Mouse (Mus musculus) cerebellum, adult 18-20 months (tissue): Measurements from ENCODE around the gene Csdc2.

Experiments used
- DNase-seq, 2 experiments: peaks; one replicate each; pipeline ENCODE4 v3.0.0; 2021

Gene Csdc2

DNA sequence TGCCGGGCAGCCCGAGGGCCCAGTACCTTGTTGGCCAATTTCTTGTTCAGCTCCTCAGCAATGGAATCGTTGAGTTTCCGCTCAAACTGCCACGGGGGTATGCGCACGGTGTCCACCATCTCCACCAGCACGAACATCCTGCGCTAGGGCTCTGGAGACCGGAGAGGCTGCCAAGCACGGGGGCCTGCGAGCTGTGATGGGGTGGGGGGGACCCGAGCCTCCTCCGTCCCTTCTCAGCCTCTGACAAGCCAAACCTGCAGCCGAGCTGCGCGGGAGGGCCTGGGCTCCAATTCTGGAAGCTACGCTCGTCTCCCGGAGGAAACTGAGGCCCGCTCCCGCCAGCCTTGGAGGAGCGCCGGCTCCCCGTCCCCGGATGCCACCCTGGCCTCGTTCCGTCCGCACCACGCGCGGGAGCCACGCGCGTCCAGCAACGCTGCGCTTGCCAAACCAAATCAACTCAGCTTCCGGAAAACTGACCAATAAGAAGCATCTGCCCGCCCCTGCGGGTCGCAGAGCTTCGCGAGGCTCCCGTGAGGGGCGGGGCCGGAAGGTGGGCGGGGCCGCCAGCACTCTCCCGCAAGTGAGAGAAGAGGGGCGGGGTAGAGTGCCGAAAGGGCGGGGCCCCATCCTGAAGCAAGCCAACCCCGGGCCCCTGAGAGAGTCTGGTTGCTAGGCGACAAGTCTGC, 10.7 kb upstream of the Csdc2 start, which contains the start of gene Polr3h:
Gene Polr3h, minus strand, starts transcription at position 481 of the 686 bp plus-strand sequence.
- DNase-seq: peak; percentile 92 to 97

DNA sequence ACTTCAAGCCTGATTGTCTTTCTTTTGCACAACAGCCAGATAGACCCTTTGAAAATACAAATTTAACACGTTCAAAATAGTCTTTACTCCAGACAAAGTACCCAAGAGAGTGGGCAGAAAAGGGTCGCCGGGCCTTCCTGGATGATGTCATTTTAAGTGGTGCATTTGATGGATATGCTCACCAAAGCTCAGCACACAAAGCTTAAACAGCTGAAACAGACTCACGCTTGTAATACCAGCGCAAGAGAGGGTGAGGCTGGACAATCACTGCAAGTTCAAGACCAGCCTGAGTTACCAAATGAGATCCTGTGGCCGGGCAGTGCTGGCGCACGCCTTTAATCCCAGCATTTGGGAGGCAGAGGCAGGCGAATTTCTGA, 10.1 kb upstream of the Csdc2 start:
- DNase-seq: no peak

DNA sequence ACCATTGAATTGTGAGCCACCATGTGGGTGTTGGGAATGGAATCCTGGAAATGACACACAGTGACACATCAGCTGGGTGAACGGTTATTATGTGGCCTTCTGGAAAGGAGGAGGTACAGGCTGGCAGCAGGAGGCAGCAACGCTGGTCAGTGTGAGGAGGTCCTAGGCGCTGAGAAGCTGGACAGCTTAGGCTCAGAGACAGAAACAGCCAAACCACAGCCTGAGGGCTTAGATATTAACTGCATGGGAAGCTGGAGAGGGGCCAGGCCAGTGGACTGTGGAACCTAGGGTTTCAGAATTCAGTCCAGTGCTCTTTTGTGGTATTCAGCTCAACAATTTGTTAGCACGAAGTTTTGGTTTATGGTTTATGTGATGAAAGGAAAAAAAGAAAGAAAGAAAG, 8.8 kb upstream of the Csdc2 start:
- no peak for DNase-seq

DNA sequence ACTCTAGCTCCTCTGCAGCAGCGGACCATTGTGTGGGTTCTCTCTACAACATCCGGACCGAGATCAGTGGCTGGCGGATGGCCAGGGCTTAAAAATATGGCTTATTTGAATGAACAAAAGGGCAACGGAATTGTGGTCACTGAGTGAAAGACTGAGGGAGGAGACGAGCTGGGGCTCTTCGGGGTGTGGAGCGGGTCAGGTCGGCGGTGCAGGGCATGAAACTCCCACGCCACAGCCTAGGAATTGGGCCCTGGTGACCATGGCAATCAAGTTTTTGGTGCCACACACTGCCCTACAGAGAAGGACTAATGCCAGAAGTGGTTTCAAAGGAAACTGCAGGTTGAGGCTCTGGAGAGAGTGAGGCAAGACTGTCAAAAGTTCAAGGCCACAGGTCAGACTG, 8.3 kb upstream of the Csdc2 start:
- no peak for DNase-seq

- DNase-seq: no peak
Measured at GRCm38 (mm10) chr15:81932951-81933470, 3.5 kb upstream of the Csdc2 start.

DNA sequence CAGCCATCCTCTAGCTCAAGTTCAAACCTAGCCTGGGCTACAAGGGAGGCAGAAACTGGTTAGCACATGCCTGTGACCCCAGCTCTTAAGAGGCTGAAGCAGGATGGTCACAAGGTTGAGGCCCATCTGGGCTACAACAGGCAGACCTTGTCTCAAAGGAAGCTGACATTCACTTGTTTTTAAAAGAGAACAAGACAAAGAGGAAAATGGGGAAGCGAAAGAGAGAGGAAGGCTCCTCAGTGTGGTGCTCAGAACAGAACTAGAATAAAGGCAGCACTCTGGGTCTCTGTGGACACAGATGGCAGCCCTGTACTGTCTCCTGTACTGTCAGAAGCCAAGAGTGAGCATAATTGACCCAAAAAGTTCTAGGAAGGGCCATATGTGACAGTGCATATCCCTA, 2.6 kb upstream of the Csdc2 start:
- no peak for DNase-seq

GRCm38 (mm10) chr15:81935869-81936637, 506 bp upstream of the Csdc2 start:
- no peak for DNase-seq

GRCm38 (mm10) chr15:81937098-81937972, 776 bp downstream of the Csdc2 start:
- DNase-seq: peak; percentile 62 to 66

GRCm38 (mm10) chr15:81938246-81938645, 1.7 kb downstream of the Csdc2 start:
- peak; percentile 79 to 81 for DNase-seq

DNA sequence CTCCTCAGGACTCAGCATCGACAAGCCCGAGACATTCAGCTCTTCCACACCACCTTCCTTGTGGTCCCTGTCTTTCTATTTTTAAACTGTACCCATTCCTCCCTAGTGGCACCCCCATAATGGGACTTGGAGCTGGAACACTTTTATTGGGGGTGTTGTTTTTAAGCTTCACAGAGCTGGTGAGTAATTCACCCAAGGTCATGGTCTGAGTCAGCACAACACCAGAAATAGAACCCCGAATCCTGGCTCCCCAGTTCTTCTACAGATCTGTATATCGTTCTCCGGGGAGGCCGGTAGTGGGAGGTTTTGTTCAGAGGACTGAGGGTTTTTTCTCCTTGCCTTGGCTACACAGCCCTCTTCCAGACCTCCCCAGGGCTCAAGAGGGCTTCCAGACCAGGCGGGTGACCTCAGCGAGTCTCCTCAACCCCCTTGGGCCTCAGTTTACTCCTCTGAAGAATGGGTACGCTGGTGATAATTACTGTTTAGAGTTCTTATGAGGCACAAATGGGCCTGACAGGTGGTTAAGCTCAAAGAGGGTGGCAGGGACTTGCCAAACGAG, 2.7 kb downstream of the Csdc2 start:
- DNase-seq: peak in 1 of 2 experiments; percentile 14

DNA sequence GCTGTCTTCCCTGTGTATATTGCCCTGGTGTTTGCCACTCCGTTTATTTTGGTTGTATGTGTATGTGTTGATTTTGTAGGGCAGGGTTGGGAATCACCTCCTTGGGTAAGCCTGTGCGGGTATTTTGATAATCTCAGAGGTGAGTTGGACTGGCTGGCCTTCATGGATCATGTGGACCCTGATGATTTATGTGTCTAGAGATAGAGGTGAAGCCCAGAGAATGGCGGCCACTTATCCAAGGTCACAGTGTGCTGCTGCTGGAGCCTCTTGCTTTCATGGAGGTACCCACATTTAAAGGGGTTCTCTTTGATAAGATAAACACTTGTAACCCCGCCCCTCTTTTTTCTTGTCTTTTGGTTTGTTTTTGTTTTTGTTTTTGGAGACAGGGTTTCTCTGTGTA, 3.2 kb downstream of the Csdc2 start:
- DNase-seq: peak in 1 of 2 experiments; percentile 13

DNA sequence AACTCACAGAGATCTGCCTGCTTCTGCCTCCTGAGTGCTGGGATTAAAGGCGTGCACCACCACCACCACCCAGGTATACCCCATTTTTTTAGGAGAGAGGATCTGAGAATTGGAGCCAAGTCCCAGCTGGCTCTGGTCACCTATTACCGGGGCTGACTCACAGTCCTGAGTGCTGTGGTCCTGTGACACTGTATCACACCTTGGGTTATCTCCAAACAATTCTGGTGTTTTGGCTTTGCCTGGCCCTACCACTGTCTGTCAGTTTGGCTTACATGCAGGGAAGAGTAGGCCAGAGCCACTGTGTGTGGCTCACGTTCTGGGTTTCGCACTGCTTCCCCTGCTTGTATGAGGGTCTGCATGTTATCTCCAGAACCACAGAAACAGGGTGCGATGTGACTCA, 3.7 kb downstream of the Csdc2 start:
- DNase-seq: peak; percentile 35 to 41

DNA sequence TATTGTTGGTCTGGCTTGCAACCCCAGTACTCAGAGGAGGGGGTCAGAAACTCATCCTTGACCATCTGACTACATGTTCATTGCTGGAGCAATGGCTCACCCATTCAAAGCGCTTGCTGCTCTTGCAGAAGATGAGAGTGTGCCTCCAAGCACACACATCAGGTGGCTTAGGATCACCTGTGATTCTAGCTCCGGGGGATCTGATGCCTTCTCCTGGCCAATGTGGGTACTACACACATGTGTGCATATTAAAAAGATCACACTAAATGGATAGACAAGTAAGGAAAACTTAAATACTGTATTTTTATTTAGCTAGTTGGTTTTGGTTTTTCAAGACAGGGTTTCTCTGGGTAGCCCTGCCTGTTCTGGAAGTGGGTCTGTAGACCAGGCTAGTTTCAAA, 4.5 kb downstream of the Csdc2 start:
- no peak for DNase-seq

GRCm38 (mm10) chr15:81943176-81943749, 6.7 kb downstream of the Csdc2 start:
- DNase-seq: no peak

DNA sequence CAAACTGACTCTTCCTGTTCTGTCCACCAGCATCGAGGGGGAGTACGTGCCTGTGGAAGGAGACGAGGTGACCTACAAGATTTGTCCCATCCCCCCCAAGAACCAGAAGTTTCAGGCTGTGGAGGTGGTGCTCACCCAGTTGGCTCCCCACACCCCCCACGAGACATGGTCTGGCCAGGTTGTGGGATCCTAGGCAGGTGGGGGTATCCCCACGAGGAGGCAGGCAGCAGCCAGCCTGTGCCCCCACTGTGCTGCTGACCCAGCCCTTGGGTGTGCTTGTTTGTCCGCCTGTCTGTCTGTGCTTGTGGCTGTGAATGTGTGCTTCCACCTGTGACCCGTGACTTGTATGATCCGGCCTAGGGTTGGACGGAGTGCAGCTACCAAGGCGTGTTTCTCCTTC, 12.5 kb downstream of the Csdc2 start:
- DNase-seq: no peak

GRCm38 (mm10) chr15:81949476-81950131, 13.0 kb downstream of the Csdc2 start:
- no peak for DNase-seq

DNA sequence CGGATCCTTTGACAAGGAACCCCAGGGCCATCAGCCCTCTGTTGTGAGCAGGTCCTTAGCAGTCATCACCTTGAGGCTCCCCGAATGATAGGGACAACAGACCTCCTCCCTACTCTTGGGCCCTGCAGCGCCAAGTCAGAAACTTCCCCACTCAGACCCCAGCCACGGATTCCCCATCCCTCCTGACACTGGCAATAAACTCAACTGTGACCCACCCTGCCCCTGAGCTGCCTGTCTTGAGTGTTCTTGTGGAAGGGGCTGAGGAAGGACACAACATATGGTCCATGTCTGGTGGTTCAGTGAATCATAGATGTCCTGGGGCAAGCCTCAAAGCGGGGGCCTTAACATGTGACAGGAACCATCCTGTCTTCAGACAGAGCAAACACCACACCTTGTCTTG, 14.2 kb downstream of the Csdc2 start:
- DNase-seq: no peak

- DNase-seq: no peak
Measured at GRCm38 (mm10) chr15:81951159-81951558, 14.6 kb downstream of the Csdc2 start.

GRCm38 (mm10) chr15:81952310-81952709, 15.8 kb downstream of the Csdc2 start:
- DNase-seq: no peak

DNA sequence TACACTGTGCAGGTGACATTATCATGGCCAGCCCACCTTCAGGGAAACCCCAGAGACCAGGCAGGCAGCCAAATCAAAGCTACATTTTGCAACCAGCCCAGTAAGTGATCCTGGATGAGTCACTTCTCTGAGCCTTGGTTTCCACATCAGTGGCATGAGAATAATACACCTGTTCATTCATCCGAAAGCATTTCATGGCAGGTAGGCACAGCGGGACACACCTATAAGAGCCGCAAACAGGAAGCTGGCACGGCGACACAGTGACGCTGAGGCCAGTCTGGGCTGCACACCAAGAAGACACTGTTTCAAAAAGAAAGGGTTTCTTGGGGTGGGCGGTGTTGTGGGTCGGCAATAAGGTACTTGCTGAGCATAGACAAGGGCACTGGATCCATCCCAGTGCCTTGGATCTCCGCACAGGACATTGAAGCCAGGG, 17.6 kb downstream of the Csdc2 start:
- DNase-seq: peak; percentile 69 to 71

DNA sequence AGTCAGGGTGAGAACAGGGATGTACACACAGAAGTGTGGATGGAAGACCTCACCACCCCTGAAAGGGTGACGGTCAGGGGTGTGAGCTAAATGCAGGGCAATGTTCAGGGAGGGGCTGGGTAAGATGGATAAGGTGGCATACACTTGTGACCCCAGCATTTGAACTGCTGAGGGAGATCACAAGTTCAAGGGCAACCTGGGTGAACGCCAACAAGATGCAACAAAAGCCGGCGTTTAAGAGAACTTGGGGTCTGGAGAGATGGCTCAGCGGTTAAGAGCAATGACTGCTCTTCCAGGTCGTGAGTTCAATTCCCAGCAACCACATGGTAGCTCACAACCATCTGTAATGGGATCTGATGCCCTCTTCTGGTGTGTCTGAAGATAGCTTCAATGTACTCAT, 18.2 kb downstream of the Csdc2 start:
- DNase-seq: no peak

- DNase-seq: no peak
Measured at GRCm38 (mm10) chr15:81955414-81955813, 18.9 kb downstream of the Csdc2 start.
